Mouse (Mus musculus): ENCODE results near the gene Mgat3. TPM values are rescaled to one million over a fixed set of nuclear protein-coding genes. Genes with fewer than 3 reads are reported as not detected.

The Mgat3 gene
- total and polyA plus RNA-seq, 2 experiments from 2014 or later = 13.5 to 106 TPM

DNA sequence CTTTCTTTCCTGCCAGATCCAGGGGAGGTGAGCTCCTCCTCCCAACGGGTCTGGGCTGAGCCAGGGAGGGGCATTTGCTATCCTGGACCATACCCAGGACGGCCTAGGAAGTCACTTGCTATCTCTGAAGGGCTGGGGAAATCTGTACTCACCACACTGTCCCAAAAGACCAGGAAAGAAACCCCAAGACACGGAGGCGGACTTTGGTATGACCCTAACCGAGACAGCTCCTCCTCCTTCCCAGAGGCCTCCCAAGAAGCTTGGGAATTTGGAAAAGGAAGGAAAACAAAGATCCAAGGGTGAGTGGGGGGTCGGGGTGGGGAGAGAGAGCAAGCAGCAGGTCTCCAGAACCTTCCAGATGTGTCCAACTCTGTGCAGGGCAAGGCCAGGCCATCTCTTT is 1.7 kb upstream of the Mgat3 start:
- peaks cover 19% of the 10 kb centered on the region for H3K4me1 ChIP-seq (ENCODE audit: insufficient read depth, low read length)
- no peak for DNase-seq (ENCODE audit: low spot score)
- no peaks in the 10 kb centered on the region for H3K27me3 ChIP-seq (ENCODE audit: insufficient read depth, low read length)
- H3K4me2 ChIP-seq (ENCODE audit: low read depth, low read length) = no peak overlapping the region
- H3K27ac ChIP-seq = no peak overlapping the region
- H3K36me3 ChIP-seq (ENCODE audit: insufficient read depth, low read length) = no peaks in the 10 kb centered on the region
- no peak for TF ChIP-seq CTCF (IDR thresholded peaks at IDR 0.05; ENCODE audit: low read depth)
- no peak for ATAC-seq
- WGBS = 25% methylated on average over 6 of the region's 6 CpGs
- no peak overlapping the region for H3K9ac ChIP-seq (replicated peaks; ENCODE audit: low read length)
- no peaks in the 10 kb centered on the region for H3K9me3 ChIP-seq (ENCODE audit: low read length)
- H3K4me3 ChIP-seq (ENCODE audit: low read length) = no peak overlapping the region

- DNase-seq (ENCODE audit: low spot score) = peak; percentile 67
- Histone ChIP-seq H3K27me3 (ENCODE audit: insufficient read depth, low read length) (no peaks in the 10 kb centered on the region), H3K4me1 (ENCODE audit: insufficient read depth, low read length) (peaks cover 19% of the 10 kb centered on the region), H3K4me3 (ENCODE audit: low read length) (peak overlapping the region; percentile 94), H3K9me3 (ENCODE audit: low read length) (no peaks in the 10 kb centered on the region), H3K4me2 (ENCODE audit: low read depth, low read length) (peak overlapping the region; percentile 76), H3K36me3 (ENCODE audit: insufficient read depth, low read length) (no peaks in the 10 kb centered on the region), H3K9ac (replicated peaks; ENCODE audit: low read length) (peak overlapping the region; percentile 95), H3K27ac (peak overlapping the region; percentile 86)
- no peak for TF ChIP-seq CTCF (IDR thresholded peaks at IDR 0.05; ENCODE audit: low read depth)
- WGBS = 3% methylated on average over 53 of the region's 60 CpGs
- ATAC-seq = peak; percentile 55
Observed at GRCm38 (mm10) chr15:80173781-80174597, 468 bp downstream of the Mgat3 start.

DNA sequence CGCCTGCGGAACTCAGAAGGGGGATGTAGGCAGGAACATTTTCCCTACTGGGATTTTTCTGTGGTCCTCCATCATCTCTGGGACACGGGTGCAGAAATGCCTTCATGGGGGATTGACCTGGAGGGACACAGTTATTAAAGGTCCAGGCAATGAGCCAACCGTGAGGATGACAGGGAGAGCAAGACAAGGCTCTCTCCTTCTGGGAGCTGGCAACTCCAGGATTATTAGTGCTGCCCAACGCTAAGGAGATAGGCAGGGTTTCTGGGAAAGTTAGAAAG is 1.0 kb downstream of the Mgat3 start:
- peaks cover 19% of the 10 kb centered on the region for H3K4me1 ChIP-seq (ENCODE audit: insufficient read depth, low read length)
- H3K27me3 ChIP-seq (ENCODE audit: insufficient read depth, low read length) = no peaks in the 10 kb centered on the region
- ATAC-seq (no peak), DNase-seq (ENCODE audit: low spot score) (peak; percentile 32)
- no peaks in the 10 kb centered on the region for H3K36me3 ChIP-seq (ENCODE audit: insufficient read depth, low read length)
- peak overlapping the region; percentile 76 for H3K4me2 ChIP-seq (ENCODE audit: low read depth, low read length)
- H3K9me3 ChIP-seq (ENCODE audit: low read length) = no peaks in the 10 kb centered on the region
- H3K27ac ChIP-seq = peak overlapping the region; percentile 86
- H3K9ac ChIP-seq (replicated peaks; ENCODE audit: low read length) = peak overlapping the region; percentile 95
- 0% methylated on average over 5 of the region's 5 CpGs for WGBS
- TF ChIP-seq CTCF (IDR thresholded peaks at IDR 0.05; ENCODE audit: low read depth) = no peak
- H3K4me3 ChIP-seq (ENCODE audit: low read length) = peak overlapping the region; percentile 94

- 56% methylated on average over 9 of the region's 9 CpGs for WGBS
- H3K4me1 ChIP-seq (ENCODE audit: insufficient read depth, low read length) = peaks cover 19% of the 10 kb centered on the region
- peak overlapping the region; percentile 76 for H3K4me2 ChIP-seq (ENCODE audit: low read depth, low read length)
- H3K27ac ChIP-seq = no peak overlapping the region
- no peaks in the 10 kb centered on the region for H3K36me3 ChIP-seq (ENCODE audit: insufficient read depth, low read length)
- peak overlapping the region; percentile 94 for H3K4me3 ChIP-seq (ENCODE audit: low read length)
- no peak for TF ChIP-seq CTCF (IDR thresholded peaks at IDR 0.05; ENCODE audit: low read depth)
- no peaks in the 10 kb centered on the region for H3K27me3 ChIP-seq (ENCODE audit: insufficient read depth, low read length)
- no peak for ATAC-seq
- peak; percentile 14 for DNase-seq (ENCODE audit: low spot score)
- H3K9ac ChIP-seq (replicated peaks; ENCODE audit: low read length) = peak overlapping the region; percentile 95
- H3K9me3 ChIP-seq (ENCODE audit: low read length) = no peaks in the 10 kb centered on the region
Observed at GRCm38 (mm10) chr15:80175316-80175715, 1.8 kb downstream of the Mgat3 start.

DNA sequence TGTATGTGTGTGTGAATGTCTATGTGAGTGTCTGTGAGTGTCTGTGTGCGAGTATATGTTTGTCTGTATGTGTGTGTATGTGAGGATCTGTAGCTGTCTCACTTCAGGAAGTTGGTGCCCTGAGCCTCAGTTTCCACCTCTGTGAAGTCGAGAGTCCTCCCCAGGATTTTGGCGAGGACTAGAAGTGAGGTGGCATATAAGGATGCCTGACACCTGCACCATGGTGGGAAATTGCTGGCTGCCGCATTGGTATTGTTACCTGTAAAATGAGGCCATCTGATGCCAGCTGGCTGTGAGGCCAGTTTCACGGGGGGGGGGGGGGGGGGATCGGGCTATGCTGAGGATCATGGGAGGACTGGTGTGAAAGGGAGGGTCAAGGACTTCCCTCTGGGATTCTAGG is 2.2 kb downstream of the Mgat3 start:
- TF ChIP-seq CTCF (IDR thresholded peaks at IDR 0.05; ENCODE audit: low read depth) = no peak
- no peak overlapping the region for H3K9ac ChIP-seq (replicated peaks; ENCODE audit: low read length)
- 0 out of 2 replicates have a peak overlapping the region, but pooled peaks have one; percentile 94 for H3K4me3 ChIP-seq (ENCODE audit: low read length)
- ATAC-seq = no peak
- H3K9me3 ChIP-seq (ENCODE audit: low read length) = no peaks in the 10 kb centered on the region
- WGBS = 61% methylated on average over 6 of the region's 6 CpGs
- no peak overlapping the region for H3K27ac ChIP-seq
- no peaks in the 10 kb centered on the region for H3K27me3 ChIP-seq (ENCODE audit: insufficient read depth, low read length)
- no peak for DNase-seq (ENCODE audit: low spot score)
- peaks cover 19% of the 10 kb centered on the region for H3K4me1 ChIP-seq (ENCODE audit: insufficient read depth, low read length)
- H3K36me3 ChIP-seq (ENCODE audit: insufficient read depth, low read length) = no peaks in the 10 kb centered on the region
- H3K4me2 ChIP-seq (ENCODE audit: low read depth, low read length) = peak overlapping the region; percentile 76

GRCm38 (mm10) chr15:80181561-80181960 is 8.0 kb downstream of the Mgat3 start:
- no peak overlapping the region for H3K4me2 ChIP-seq (ENCODE audit: low read depth, low read length)
- WGBS = 56% methylated on average over 7 of the region's 7 CpGs
- DNase-seq (ENCODE audit: low spot score) (peak; percentile 54), ATAC-seq (no peak)
- H3K4me1 ChIP-seq (ENCODE audit: insufficient read depth, low read length) = no peaks in the 10 kb centered on the region
- no peaks in the 10 kb centered on the region for H3K9me3 ChIP-seq (ENCODE audit: low read length)
- H3K9ac ChIP-seq (replicated peaks; ENCODE audit: low read length) = no peak overlapping the region
- H3K4me3 ChIP-seq (ENCODE audit: low read length) = no peak overlapping the region
- no peak for TF ChIP-seq CTCF (IDR thresholded peaks at IDR 0.05; ENCODE audit: low read depth)
- H3K27me3 ChIP-seq (ENCODE audit: insufficient read depth, low read length) = no peaks in the 10 kb centered on the region
- 0 out of 2 replicates have a peak overlapping the region, but pooled peaks have one; percentile 7 for H3K27ac ChIP-seq
- no peaks in the 10 kb centered on the region for H3K36me3 ChIP-seq (ENCODE audit: insufficient read depth, low read length)

- no peak for TF ChIP-seq CTCF (IDR thresholded peaks at IDR 0.05; ENCODE audit: low read depth)
- 87% methylated on average over 4 of the region's 4 CpGs for WGBS
Observed at GRCm38 (mm10) chr15:80182072-80182700, 8.7 kb downstream of the Mgat3 start.

More at GRCm38 (mm10) chr15:80182072-80182700, 8.7 kb downstream of the Mgat3 start:
- Histone ChIP-seq H3K27me3 (ENCODE audit: insufficient read depth, low read length) (no peaks in the 10 kb centered on the region), H3K9me3 (ENCODE audit: low read length) (no peaks in the 10 kb centered on the region), H3K27ac (no peak overlapping the region), H3K4me2 (ENCODE audit: low read depth, low read length) (no peak overlapping the region), H3K36me3 (ENCODE audit: insufficient read depth, low read length) (no peaks in the 10 kb centered on the region), H3K4me1 (ENCODE audit: insufficient read depth, low read length) (no peaks in the 10 kb centered on the region), H3K4me3 (ENCODE audit: low read length) (no peak overlapping the region), H3K9ac (replicated peaks; ENCODE audit: low read length) (no peak overlapping the region)
- DNase-seq (ENCODE audit: low spot score) (no peak), ATAC-seq (no peak)
